In the genomic region with DNA sequence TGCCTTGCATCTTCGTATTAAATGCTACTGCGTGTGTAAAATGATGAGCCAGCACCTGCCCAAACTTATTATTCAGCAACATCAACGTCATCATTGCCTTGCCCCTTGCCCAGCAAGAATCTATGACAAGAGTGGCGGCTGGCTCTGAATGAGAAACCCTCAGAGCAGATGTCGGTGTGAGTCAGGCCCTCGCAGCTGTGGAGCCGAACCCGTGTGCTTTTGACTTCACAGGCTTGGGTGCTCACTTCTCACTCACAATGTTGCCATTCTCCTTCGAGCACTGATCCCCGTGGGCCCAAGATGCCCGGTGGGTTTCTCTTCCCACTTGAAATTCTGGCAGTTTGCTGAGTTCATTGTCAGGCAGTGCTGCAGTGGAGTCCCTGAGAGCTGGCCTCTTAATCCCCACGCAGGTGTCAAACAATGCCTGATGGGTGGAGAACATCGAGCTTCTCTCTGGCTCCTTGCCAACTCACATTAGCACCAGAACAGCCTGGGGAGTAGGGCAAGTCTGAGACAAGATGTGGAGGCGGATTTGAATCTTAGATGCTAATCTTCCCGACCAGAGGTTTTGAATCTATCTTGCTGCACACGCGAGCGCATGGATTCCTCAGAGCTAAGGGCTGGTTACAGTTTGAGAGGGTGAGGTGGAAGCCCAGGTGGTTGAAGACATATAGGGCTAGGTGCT, we compare ENCODE assay signal across 8 mouse cellular contexts.
DNase-seq lines count a peak whose midpoint lies in the region.

No protein-coding gene starts in this region.

- WGBS in embryonic facial prominence, embryonic 10.5 days = 74% methylated on average over 18 of the region's 18 CpGs

- no peak overlapping the region for H3K27ac ChIP-seq in embryonic facial prominence, embryonic 10.5 days (replicated peaks)

- H3K27me3 ChIP-seq in embryonic facial prominence, embryonic 10.5 days (replicated peaks; ENCODE audit: low read depth, poor library complexity, severe bottlenecking) = no peaks in the 10 kb centered on the region

- DNase-seq in right cerebral cortex, adult 18-20 months = peak; percentile 61
- no peak for DNase-seq in right cerebral cortex, postnatal 4 days
- peak; percentile 8 for DNase-seq in embryonic facial prominence, embryonic 10.5 days (ENCODE audit: low spot score)
- peak; percentile 37 to 39 for DNase-seq in frontal cortex, postnatal 36 days (ENCODE audit: low spot score in 2 of 2)
- DNase-seq in right cerebral cortex, postnatal 10 days (ENCODE audit: low spot score in 2 of 2) = peak; percentile 32 to 57
- no peak for DNase-seq in urinary bladder, postnatal 14 days (ENCODE audit: low spot score)
- DNase-seq in lung, postnatal 4 days = no peak
- DNase-seq in embryo, embryonic 10.5 days (ENCODE audit: low spot score) = no peak

- peaks cover 20% of the 10 kb centered on the region for H3K9me3 ChIP-seq in embryonic facial prominence, embryonic 10.5 days

- H3K36me3 ChIP-seq in embryonic facial prominence, embryonic 10.5 days (replicated peaks) = no peaks in the 10 kb centered on the region

- H3K4me1 ChIP-seq in embryonic facial prominence, embryonic 10.5 days = no peaks in the 10 kb centered on the region

- no peak overlapping the region for H3K4me3 ChIP-seq in embryonic facial prominence, embryonic 10.5 days

Comparison
In these comparisons a context has a peak if more than half of its experiments do, and no peak if none do; other contexts are left out.
1. DNase-seq: peak in right cerebral cortex, adult 18-20 months (single experiment), embryonic facial prominence, embryonic 10.5 days (single experiment), frontal cortex, postnatal 36 days (2 of 2) and right cerebral cortex, postnatal 10 days (2 of 2); none in right cerebral cortex, postnatal 4 days (single experiment), urinary bladder, postnatal 14 days (single experiment), lung, postnatal 4 days (0 of 2) and embryo, embryonic 10.5 days (single experiment).